Mouse (Mus musculus): ENCODE measurements around the gene Rps9. TPM values are rescaled to one million over a fixed set of nuclear protein-coding genes. Genes with fewer than 3 reads are reported as not detected.
A peak's percentile ranks its signal among the peaks of the same experiment; 100 is the strongest.
"Not testable (repeated sequence)": the region's sequence is repeated elsewhere in the genome, so short reads cannot be mapped to it uniquely, and the experiment has no call there.

The Rps9 gene
- polyA plus RNA-seq, 1 experiment from 2014 or later = 994 TPM

DNA sequence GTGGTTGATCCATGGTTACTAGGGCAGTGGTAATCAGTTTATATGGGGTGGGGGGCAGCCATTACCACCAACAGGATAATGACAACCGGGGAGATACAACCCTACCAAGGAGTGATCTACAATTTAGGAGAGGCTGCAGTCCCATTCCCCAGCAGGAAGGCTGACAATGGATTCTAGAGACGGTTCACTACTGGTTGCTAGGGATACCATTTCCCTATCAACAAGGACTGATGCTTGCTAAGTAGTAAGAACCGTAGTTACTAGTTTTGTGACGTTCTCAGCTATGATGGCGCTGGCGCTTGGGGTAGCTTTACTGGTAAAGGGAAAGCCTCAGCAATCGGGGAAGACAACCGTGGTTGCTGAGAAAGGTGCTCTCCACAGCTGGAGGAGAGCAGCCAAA lies 19.1 kb upstream of the Rps9 start:
- H3K27ac ChIP-seq = peak overlapping the region; percentile 85
- peak overlapping the region; percentile 36 for H3K9ac ChIP-seq (replicated peaks)

DNA sequence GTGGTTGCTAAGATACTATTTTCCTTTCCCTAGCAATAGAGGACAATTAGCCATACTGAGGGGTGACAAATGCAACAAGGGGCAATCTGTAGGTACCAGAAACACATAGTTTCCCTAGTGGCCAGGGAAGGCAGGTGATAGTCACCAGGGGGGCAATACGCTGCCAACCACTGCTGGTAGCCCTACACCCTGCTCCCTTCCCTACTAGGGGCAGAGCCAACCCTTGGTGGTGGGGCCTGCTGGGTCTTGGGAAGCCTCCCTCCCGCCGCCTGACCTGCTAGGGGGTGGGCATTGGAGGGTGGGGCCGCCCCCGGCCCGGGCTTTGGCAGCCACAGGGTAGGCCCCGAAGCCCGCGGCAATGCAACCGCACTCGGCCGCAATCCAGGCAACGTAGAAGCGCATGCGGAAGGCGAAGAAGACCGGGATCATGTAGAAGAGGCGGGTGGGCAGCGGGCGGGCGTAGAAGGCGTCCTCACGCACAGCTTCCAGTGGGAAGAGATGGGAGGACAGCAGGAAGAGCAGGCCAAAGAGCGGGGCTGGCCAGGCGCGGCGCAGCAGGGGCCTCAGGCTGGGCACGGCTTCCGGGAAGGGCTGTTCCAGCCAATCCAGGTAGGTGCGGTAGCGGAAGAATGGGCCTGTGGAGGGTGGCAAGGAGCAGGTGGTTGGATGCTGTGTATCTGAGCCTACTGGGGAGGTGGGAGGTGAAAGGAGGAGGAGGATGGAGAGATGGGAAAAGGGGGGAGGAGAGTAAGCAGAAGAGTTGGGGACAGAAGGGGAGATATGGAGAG lies 18.2 kb upstream of the Rps9 start:
- H3K9me3 ChIP-seq = no peaks in the 10 kb centered on the region

More for the DNA sequence above, 19.1 kb upstream of the Rps9 start:
- H3K4me2 ChIP-seq (replicated peaks) = no peak overlapping the region
- peaks cover 51% of the 10 kb centered on the region for H3K36me3 ChIP-seq
- no peaks in the 10 kb centered on the region for H3K9me3 ChIP-seq
- WGBS = 62% methylated on average over 8 of the region's 8 CpGs
- peak; percentile 32; the same call in 1 of the 2 replicates for ATAC-seq
- no peaks in the 10 kb centered on the region for H3K27me3 ChIP-seq
- H3K4me3 ChIP-seq (replicated peaks) = no peak overlapping the region
- peaks cover 24% of the 10 kb centered on the region for H3K4me1 ChIP-seq (replicated peaks)

DNA sequence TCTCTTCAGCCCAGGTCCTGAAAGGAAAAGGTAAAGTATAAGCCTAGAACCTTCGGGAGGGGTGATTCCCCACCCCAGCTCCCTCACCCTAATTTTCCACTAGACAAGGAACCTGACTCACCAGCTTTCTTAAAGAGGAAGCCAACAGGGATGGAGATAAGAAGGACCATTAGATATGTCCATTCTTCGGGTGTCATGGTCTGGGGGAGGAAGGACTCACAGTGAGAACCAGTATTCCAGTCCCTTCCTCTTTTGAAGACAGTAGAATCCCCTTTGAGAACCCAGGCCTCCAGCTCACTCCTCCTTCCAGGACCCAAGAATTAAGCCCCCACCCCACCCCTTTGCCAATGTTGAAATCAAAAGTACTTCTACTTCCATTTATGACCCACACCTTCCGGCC lies 11.9 kb upstream of the Rps9 start:
- H3K9me3 ChIP-seq = no peaks in the 10 kb centered on the region
- peaks cover 29% of the 10 kb centered on the region for H3K4me1 ChIP-seq (replicated peaks)
- peak overlapping the region; percentile 75 for H3K4me3 ChIP-seq (replicated peaks)
- 38% methylated on average over 3 of the region's 3 CpGs for WGBS
- peak overlapping the region; percentile 87 for H3K4me2 ChIP-seq (replicated peaks)
- peaks cover 30% of the 10 kb centered on the region for H3K36me3 ChIP-seq
- peak overlapping the region; percentile 91 for H3K9ac ChIP-seq (replicated peaks)
- 0 out of 2 replicates have a peak, but pooled peaks cover 3% of the 10 kb centered on the region for H3K27me3 ChIP-seq
- no peak for ATAC-seq
- H3K27ac ChIP-seq = peak overlapping the region; percentile 91

More for the DNA sequence above, 18.2 kb upstream of the Rps9 start:
- H3K4me3 ChIP-seq (replicated peaks) = no peak overlapping the region
- 83% methylated on average over 31 of the region's 31 CpGs for WGBS
- peaks cover 24% of the 10 kb centered on the region for H3K4me1 ChIP-seq (replicated peaks)
- no peak overlapping the region for H3K4me2 ChIP-seq (replicated peaks)
- no peaks in the 10 kb centered on the region for H3K27me3 ChIP-seq
- H3K9ac ChIP-seq (replicated peaks) = no peak overlapping the region
- ATAC-seq = no peak
- H3K36me3 ChIP-seq = peaks cover 49% of the 10 kb centered on the region
- peak overlapping the region; percentile 85 for H3K27ac ChIP-seq

DNA sequence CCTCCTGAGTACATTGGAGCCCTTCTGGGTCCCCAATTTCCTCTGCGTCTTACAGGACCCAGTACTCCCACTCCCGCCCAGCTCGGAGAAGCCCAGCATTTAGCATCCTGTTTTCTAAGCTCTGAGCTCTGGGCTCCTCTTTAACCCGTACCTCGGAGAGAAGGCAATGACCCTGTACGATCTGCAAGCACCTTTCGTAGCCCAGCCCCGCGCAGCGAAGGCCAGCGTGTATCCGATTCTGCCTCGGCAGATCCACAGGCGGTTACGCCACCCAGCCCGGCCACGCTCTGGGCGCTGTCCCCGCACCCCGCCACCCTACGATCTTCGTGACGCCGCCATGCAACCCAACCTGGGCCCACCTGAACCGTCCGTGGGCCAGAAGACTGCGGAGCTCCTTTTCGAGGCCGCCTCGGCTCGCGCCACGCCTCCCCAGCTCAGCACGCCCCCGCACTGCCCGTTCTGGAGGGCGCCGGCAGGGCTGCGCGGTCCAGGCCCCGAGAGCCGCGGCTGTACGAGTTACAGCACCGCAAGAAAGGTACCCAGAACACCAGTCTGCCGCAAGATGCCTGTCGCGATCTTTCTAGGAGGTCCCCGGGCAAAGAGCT lies 11.3 kb upstream of the Rps9 start, which contains the start of gene Tsen34:
Gene Tsen34 (plus strand): TSS at position 482 of the 605 bp plus-strand sequence.
- H3K27ac ChIP-seq = peak within 1 kb of the TSS; percentile 91
- WGBS = under 1% methylated on average over 49 of the region's 49 CpGs
- peak; percentile 85 for ATAC-seq
- peak within 1 kb of the TSS; percentile 87 for H3K4me2 ChIP-seq (replicated peaks)
- peaks cover 29% of the 10 kb centered on the region for H3K4me1 ChIP-seq (replicated peaks)
- H3K9ac ChIP-seq (replicated peaks) = peak within 1 kb of the TSS; percentile 91
- H3K36me3 ChIP-seq = peaks cover 25% of the 10 kb centered on the region
- peak within 1 kb of the TSS; percentile 75 for H3K4me3 ChIP-seq (replicated peaks)
- no peaks in the 10 kb centered on the region for H3K9me3 ChIP-seq
- 0 out of 2 replicates have a peak, but pooled peaks cover 3% of the 10 kb centered on the region for H3K27me3 ChIP-seq

DNA sequence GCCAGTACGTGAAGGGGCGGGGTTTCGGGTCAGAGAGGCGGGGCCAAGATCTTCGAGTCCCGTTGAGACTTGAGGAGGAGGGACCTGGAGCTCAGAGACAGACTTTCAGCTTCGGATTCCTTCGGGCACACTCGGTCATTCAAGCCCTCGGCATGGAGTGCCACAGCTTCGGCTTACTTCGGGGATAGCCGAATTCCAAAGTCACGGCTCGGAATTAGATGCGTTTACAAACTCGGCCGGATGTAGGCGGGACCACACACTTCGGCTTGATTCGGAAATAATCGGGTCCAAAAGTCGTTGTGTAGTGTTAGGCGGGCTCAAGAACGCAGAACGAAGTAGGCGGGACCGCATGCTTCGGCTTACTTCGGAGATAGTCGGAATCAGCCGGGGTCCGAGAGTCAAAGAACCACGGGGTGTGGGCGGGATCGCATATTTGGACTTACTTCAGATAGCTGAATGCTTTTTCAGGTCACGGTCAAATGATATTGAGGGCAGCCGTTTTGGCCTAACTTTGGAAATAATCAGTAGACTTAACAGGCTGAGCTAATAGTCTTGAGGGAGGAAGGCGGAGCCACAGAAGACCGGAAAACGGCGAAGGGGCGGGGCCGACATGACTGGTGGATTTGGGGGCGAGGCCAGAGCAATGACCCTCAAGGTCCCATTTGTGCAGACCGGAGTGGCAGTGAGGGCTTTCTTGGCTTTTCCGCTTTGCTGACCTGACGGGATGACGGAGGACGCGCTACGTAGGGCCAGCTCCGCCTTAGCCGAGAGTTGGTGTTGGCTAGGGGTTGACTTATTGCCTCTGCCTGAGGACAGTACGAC lies 10.6 kb upstream of the Rps9 start, which contains the start of gene Mboat7:
Gene Mboat7 (minus strand): TSS at position 537 of the 822 bp plus-strand sequence.
- Histone ChIP-seq H3K4me2 (replicated peaks) (peak within 1 kb of the TSS; percentile 87), H3K27me3 (0 out of 2 replicates have a peak, but pooled peaks cover 3% of the 10 kb centered on the region), H3K4me1 (replicated peaks) (peaks cover 29% of the 10 kb centered on the region), H3K27ac (peak within 1 kb of the TSS; percentile 91), H3K9ac (replicated peaks) (peak within 1 kb of the TSS; percentile 91), H3K9me3 (no peaks in the 10 kb centered on the region), H3K36me3 (peaks cover 25% of the 10 kb centered on the region), H3K4me3 (replicated peaks) (peak within 1 kb of the TSS; percentile 75)
- WGBS = 1% methylated on average over 55 of the region's 55 CpGs
- ATAC-seq = peak; percentile 94

DNA sequence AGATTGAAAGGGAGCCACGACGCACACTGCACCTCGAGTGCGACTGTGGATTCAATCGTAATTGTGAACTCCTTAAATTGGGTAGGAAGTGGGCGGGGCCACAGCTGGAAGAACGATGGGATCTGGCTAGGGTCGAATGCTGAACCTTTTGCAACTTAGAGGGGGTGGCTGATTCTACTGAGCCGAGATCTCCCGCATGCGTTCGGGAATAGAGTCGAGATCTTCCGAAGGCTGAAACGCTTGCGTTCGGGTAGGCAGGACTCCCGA lies 10.1 kb upstream of the Rps9 start:
- peak overlapping the region; percentile 75 for H3K4me3 ChIP-seq (replicated peaks)
- H3K9ac ChIP-seq (replicated peaks) = peak overlapping the region; percentile 84
- WGBS = under 1% methylated on average over 18 of the region's 18 CpGs
- ATAC-seq = no peak
- peak overlapping the region; percentile 87 for H3K4me2 ChIP-seq (replicated peaks)
- no peaks in the 10 kb centered on the region for H3K9me3 ChIP-seq
- peak overlapping the region; percentile 91 for H3K27ac ChIP-seq
- peaks cover 25% of the 10 kb centered on the region for H3K36me3 ChIP-seq
- 0 out of 2 replicates have a peak, but pooled peaks cover 3% of the 10 kb centered on the region for H3K27me3 ChIP-seq
- H3K4me1 ChIP-seq (replicated peaks) = peaks cover 29% of the 10 kb centered on the region

DNA sequence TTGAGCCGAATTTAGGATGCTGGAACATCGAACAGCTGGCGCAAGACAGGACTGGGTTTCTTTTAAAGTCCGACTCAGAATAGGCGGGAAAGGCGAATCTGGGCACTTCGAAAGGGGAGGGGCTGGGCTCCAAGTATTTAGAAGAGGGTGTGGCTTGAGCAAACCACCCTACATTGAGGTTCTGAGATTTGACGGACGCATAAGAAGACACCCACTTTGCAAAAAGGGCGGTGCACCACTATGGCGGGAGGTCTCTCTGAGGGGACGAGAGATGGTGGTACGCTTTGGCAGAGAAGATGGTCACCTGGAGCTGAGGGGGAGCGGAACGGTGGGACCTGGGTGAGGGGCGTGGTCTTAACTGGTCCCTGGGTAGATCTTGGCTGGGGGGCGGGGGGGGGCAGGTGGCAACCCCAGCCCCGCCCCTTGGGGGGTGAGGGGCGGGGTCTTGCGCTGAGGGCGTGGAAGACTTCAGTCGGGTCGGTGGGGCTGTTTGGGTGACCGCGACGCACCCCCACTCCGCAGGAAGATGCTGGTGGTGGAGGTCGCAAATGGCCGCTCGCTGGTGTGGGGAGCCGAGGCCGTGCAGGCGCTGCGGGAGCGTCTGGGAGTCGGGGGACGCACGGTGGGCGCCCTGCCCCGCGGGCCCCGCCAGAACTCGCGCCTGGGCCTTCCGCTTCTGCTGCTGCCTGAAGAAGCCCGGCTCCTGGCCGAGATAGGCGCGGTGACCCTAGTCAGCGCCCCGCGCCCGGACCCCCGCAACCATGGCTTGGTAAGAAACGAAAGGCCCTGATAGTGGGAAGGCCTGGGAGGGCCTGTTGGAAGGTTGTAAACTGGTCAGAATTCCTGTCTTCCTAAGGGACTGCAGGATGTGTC lies 9.5 kb upstream of the Rps9 start:
- H3K9ac ChIP-seq (replicated peaks) = peak overlapping the region; percentile 84
- H3K4me2 ChIP-seq (replicated peaks) = peak overlapping the region; percentile 87
- under 1% methylated on average over 55 of the region's 55 CpGs for WGBS
- H3K27ac ChIP-seq = peak overlapping the region; percentile 91
- H3K9me3 ChIP-seq = no peaks in the 10 kb centered on the region
- H3K27me3 ChIP-seq = 0 out of 2 replicates have a peak, but pooled peaks cover 3% of the 10 kb centered on the region
- H3K4me1 ChIP-seq (replicated peaks) = peaks cover 29% of the 10 kb centered on the region
- H3K36me3 ChIP-seq = peaks cover 29% of the 10 kb centered on the region
- peak; percentile 22 for ATAC-seq
- peak overlapping the region; percentile 75 for H3K4me3 ChIP-seq (replicated peaks)

DNA sequence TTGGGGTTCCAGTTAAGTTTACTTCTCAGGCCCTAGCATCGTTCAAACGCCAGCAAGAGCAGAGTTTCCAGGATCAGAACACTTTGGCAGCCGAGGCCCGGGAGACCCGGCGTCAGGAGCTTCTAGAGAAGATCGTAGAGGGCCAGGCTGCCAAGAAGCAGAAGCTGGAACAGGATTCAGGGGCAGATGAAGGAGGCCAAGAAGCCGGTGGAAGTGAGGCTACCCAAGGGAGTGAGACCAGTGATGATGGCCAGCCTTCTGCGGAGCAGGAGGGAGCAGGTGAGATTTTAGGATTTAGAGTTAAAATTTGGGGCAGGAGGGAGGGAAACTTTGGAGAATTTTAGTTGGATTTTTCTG lies 8.9 kb upstream of the Rps9 start:
- H3K9ac ChIP-seq (replicated peaks) = peak overlapping the region; percentile 84
- peak overlapping the region; percentile 91 for H3K27ac ChIP-seq
- not testable (repeated sequence) for H3K9me3 ChIP-seq, H3K27me3 ChIP-seq, ATAC-seq
- peak overlapping the region; percentile 75 for H3K4me3 ChIP-seq (replicated peaks)
- H3K4me2 ChIP-seq (replicated peaks) = peak overlapping the region; percentile 87
- H3K4me1 ChIP-seq (replicated peaks) = peaks cover 29% of the 10 kb centered on the region
- H3K36me3 ChIP-seq = peaks cover 35% of the 10 kb centered on the region
- WGBS = 5% methylated on average over 9 of the region's 9 CpGs

DNA sequence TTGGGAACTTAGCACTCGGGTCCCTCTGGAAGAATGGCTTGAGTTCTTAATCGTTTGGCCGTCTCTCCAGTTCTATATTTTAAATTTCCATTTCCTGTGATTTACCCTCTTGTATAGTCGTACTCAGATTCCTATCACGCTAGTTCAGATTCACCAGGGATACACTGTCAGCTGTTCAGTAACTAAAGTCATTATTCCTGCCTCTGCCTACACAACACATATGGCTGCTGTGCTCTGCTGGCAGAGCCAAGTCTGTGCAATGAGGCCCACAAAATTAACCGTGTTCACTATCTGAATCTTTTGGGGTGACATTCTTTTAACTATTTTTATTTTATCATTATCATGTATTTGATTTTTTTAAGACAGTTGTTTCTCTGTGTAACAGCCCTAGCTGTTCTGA lies 5.3 kb upstream of the Rps9 start:
- H3K4me2 ChIP-seq (replicated peaks) = no peak overlapping the region
- no peaks in the 10 kb centered on the region for H3K27me3 ChIP-seq
- no peak overlapping the region for H3K9ac ChIP-seq (replicated peaks)
- H3K36me3 ChIP-seq = peaks cover 46% of the 10 kb centered on the region
- WGBS = 94% methylated on average over 6 of the region's 6 CpGs
- H3K4me3 ChIP-seq (replicated peaks) = no peak overlapping the region
- no peak overlapping the region for H3K27ac ChIP-seq
- H3K9me3 ChIP-seq = no peaks in the 10 kb centered on the region
- ATAC-seq = no peak
- peaks cover 19% of the 10 kb centered on the region for H3K4me1 ChIP-seq (replicated peaks)

DNA sequence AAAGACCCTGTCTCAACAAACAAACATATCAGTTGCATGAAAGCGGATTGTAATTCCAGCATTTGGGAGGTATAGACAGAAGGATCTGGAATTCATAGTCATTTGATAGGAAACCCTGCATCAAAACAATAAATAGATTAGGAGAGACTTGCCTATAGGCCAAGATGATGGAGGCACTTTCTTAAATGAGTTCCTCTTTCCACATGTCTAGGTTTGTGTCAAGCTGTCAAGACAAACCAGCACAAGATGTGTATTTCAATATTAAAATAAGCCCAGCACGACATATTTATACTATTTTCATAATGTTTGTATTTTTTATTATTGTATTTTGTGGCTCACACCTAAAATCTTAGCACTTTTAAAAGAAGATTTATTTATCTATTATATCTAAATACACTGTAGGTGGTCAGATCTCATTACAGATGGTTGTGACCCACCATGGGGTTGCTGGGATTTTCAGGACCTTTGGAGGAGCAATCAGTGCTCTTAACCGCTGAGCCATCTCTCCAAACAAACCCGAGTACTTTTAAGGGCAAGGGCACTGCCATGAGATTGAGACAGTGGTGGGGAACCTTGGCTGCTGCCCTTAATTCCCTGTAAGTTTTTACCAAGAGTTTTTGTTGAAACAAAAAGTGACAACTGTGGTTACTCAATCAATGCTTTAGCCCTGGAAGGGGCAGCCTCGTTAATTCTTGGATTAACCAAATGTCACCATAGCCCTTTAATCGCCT lies 480 bp upstream of the Rps9 start:
- H3K27ac ChIP-seq = peak overlapping the region; percentile 94
- peak; percentile 61 for ATAC-seq
- H3K9ac ChIP-seq (replicated peaks) = peak overlapping the region; percentile 45
- 22% methylated on average over 6 of the region's 6 CpGs for WGBS
- H3K4me1 ChIP-seq (replicated peaks) = peaks cover 30% of the 10 kb centered on the region
- no peaks in the 10 kb centered on the region for H3K9me3 ChIP-seq
- no peaks in the 10 kb centered on the region for H3K27me3 ChIP-seq
- H3K4me2 ChIP-seq (replicated peaks) = peak overlapping the region; percentile 94
- peaks cover 57% of the 10 kb centered on the region for H3K36me3 ChIP-seq
- peak overlapping the region; percentile 93 for H3K4me3 ChIP-seq (replicated peaks)
